Mouse (Mus musculus): ENCODE data around the gene Hc.

DNA sequence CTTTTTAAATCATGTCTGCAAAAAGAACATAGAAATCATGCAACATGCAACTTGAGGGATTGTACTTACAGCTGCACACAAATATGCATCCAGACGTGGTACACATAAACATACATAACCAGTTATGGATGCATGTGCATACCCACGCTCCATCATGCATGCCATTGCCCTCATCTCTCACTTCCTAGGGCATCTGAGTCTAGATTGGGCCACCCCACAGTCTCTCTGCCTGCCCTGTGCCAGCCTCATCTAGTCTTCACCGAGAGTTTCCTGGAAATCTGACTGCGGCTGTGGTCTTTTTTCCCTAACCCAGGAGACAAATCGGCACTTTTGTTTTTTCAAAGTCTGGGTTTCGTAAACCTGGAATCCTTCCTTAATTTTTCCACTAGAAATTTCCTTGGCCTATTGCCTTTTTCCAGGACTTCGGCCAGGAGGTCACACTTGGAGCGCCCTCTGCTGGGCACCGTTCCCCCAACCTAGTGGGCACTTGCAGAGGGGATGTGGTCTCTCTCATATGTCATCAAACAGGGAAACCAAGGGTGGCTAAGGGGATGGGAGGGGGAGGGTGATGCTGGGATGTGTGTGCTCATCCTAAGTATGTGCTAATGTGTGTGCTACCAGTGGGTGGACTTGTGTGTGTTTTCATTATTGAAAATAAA, 91.0 kb downstream of the Hc start:
- peak; percentile 37 for TF ChIP-seq CTCF (IDR thresholded peaks at IDR 0.05; ENCODE audit: low read depth, low read length)
- TF ChIP-seq TAL1 (conservative IDR thresholded peaks at IDR 0.05; ENCODE audit: low read depth, low read length) = no peak
- TF ChIP-seq POLR2AphosphoS5 (IDR thresholded peaks at IDR 0.05; ENCODE audit: insufficient replicate concordance, low read depth, low read length) = no peak
- TF ChIP-seq GATA1 (IDR thresholded peaks at IDR 0.05; ENCODE audit: borderline replicate concordance, low read length) = no peak
- TF ChIP-seq GATA2 (IDR thresholded peaks at IDR 0.05; ENCODE audit: borderline replicate concordance, low read depth, low read length) = no peak

Data from G1E (cell line).